Comparison of ENCODE assay signal across 8 mouse cellular contexts in genomic region chr4:88356652-88357051, GRCm38 (mm10).
DNase-seq lines count a peak whose midpoint lies in the region.

No protein-coding gene starts in this region.

- peak; percentile 25 for DNase-seq in adrenal gland, postnatal 10 days
- no peak for DNase-seq in adrenal gland, adult 18-20 months (ENCODE audit: low spot score in 2 of 2)
- DNase-seq in layer of hippocampus, adult 11-12 months (ENCODE audit: low spot score), result peak; percentile 34
- DNase-seq in layer of hippocampus, adult 8-10 months (ENCODE audit: low spot score in 2 of 2), result no peak
- DNase-seq in ZHBTc4 (ENCODE audit: low read depth, low spot score), result peak; percentile 43
- peak; percentile 37 for DNase-seq in mesoderm, embryonic 11.5 days (ENCODE audit: low read depth, low spot score)
- no peak for DNase-seq in cerebellum, adult 11-12 months
- DNase-seq in urinary bladder, postnatal 36 days (ENCODE audit: low spot score in 2 of 2), result no peak

Comparison
In these comparisons a context has a peak if more than half of its experiments do, and no peak if none do; other contexts are left out.
1. DNase-seq: peak in adrenal gland, postnatal 10 days (single experiment), layer of hippocampus, adult 11-12 months (single experiment), ZHBTc4 (single experiment) and mesoderm, embryonic 11.5 days (single experiment); none in adrenal gland, adult 18-20 months (0 of 2), layer of hippocampus, adult 8-10 months (0 of 2), cerebellum, adult 11-12 months (single experiment) and urinary bladder, postnatal 36 days (0 of 2).